Mouse (Mus musculus) CH12.LX (cell line): ENCODE measurements around the gene Gipc2. TPM values are rescaled to one million over a fixed set of nuclear protein-coding genes. Genes with fewer than 3 reads are reported as not detected.

Source experiments
- DNase-seq: peaks from one replicate; pipeline ENCODE4 v3.0.0-alpha.2; 2013; ENCODE audit errors: extremely low read depth
- H3K27ac ChIP-seq: 2 replicates; pipeline ENCODE4 v1.5.1; 2012; ENCODE audit warnings: low read depth, mild to moderate bottlenecking, control low read depth, moderate library complexity; ENCODE audit not compliant: insufficient read depth
- H3K27me3 ChIP-seq: replicated peaks from 2 replicates; pipeline ENCODE3; 2012; ENCODE audit warnings: inconsistent platforms
- H3K36me3 ChIP-seq, 2 experiments: replicated peaks in 1 of 2; 2 replicates each; pipeline versions ENCODE3 to v1.6.1; 2012; ENCODE audit warnings: inconsistent platforms in 1 of 2, low read length in 1 of 2, mild to moderate bottlenecking in 1 of 2, mixed read lengths in 1 of 2, moderate library complexity in 1 of 2; ENCODE audit not compliant: control insufficient read depth in 1 of 2, insufficient read depth in 1 of 2
- H3K4me1 ChIP-seq, 2 experiments: 2 replicates each; pipeline ENCODE4 v1.6.1; 2012; ENCODE audit warnings: inconsistent platforms in 1 of 2, moderate library complexity in 1 of 2; ENCODE audit not compliant: insufficient read depth in 2 of 2, control insufficient read depth in 1 of 2
- H3K4me2 ChIP-seq: 2 replicates; pipeline ENCODE4 v1.6.1; 2012; ENCODE audit warnings: low read depth, mild to moderate bottlenecking, control low read depth; ENCODE audit not compliant: poor library complexity, insufficient read depth, severe bottlenecking
- H3K4me3 ChIP-seq, 3 experiments: fragments of 150-350 bp in 1 of 3; sonication (generic) in 1 of 3; replicated peaks in 1 of 3; 2 replicates each; pipeline versions ENCODE3 to v1.5.1; 2011 to 2012; ENCODE audit warnings: low read depth in 2 of 3, low read length in 2 of 3, mild to moderate bottlenecking in 2 of 3, moderate library complexity in 2 of 3, control low read depth in 1 of 3, improper control_type of control experiment in 1 of 3, inconsistent platforms in 1 of 3, mixed read lengths in 1 of 3; ENCODE audit not compliant: poor library complexity in 1 of 3
- H3K79me2 ChIP-seq: replicated peaks from 2 replicates; pipeline ENCODE4 v1.6.1; 2012; ENCODE audit warnings: mild to moderate bottlenecking, moderate library complexity; ENCODE audit not compliant: control insufficient read depth, poor library complexity, insufficient read depth, severe bottlenecking; ENCODE audit errors: extremely low read depth
- H3K9ac ChIP-seq: 2 replicates; pipeline ENCODE4 v1.6.1; 2012; ENCODE audit warnings: low read depth, mild to moderate bottlenecking, control low read depth, moderate library complexity; ENCODE audit not compliant: insufficient read depth
- H3K9me3 ChIP-seq: replicated peaks from 2 replicates; pipeline ENCODE3; 2012; ENCODE audit warnings: low read length, inconsistent platforms, mixed read lengths
- BHLHE40 ChIP-seq: IDR thresholded peaks from 2 replicates; pipeline ENCODE4 v1.6.1; 2011; ENCODE audit warnings: mild to moderate bottlenecking, low read depth, low read length, improper control_type of control experiment
- CHD2 ChIP-seq: IDR thresholded peaks from 2 replicates; pipeline ENCODE4 v1.6.1; 2011; ENCODE audit warnings: low read length, improper control_type of control experiment
- EP300 ChIP-seq: IDR thresholded peaks from 2 replicates; pipeline ENCODE4 v1.6.1; 2011; ENCODE audit warnings: low read length, improper control_type of control experiment
- ETS1 ChIP-seq: conservative IDR thresholded peaks from 2 replicates; pipeline ENCODE4 v1.6.1; 2012; ENCODE audit warnings: low read depth, mild to moderate bottlenecking, inconsistent platforms, low read length, improper control_type of control experiment, moderate library complexity
- GABPA ChIP-seq: IDR thresholded peaks from 2 replicates; pipeline ENCODE4 v1.6.1; 2012; ENCODE audit warnings: low read depth, low read length, improper control_type of control experiment, inconsistent platforms; ENCODE audit not compliant: insufficient replicate concordance
- HCFC1 ChIP-seq: IDR thresholded peaks from 2 replicates; pipeline ENCODE4 v1.6.1; 2012; ENCODE audit warnings: low read depth, mild to moderate bottlenecking, inconsistent platforms, low read length, improper control_type of control experiment
- IRF4 ChIP-seq: IDR thresholded peaks from 2 replicates; pipeline ENCODE4 v1.6.1; 2014; ENCODE audit warnings: low read depth, mild to moderate bottlenecking, inconsistent platforms, low read length, improper control_type of control experiment
- JUN ChIP-seq: IDR thresholded peaks from 2 replicates; pipeline ENCODE4 v1.6.1; 2011; ENCODE audit warnings: low read depth, mild to moderate bottlenecking, low read length, improper control_type of control experiment, moderate library complexity; ENCODE audit not compliant: insufficient read depth
- JUND ChIP-seq: conservative IDR thresholded peaks from 2 replicates; pipeline ENCODE4 v1.6.1; 2011; ENCODE audit warnings: low read depth, low read length, improper control_type of control experiment
- KAT2A ChIP-seq: IDR thresholded peaks from 2 replicates; pipeline ENCODE4 v1.6.1; 2012; ENCODE audit warnings: low read length, improper control_type of control experiment, inconsistent platforms; ENCODE audit not compliant: insufficient replicate concordance
- MAZ ChIP-seq: IDR thresholded peaks from 2 replicates; pipeline ENCODE4 v1.6.1; 2012; ENCODE audit warnings: low read depth, mild to moderate bottlenecking, inconsistent platforms, low read length, improper control_type of control experiment, moderate library complexity
- MEF2A ChIP-seq: IDR thresholded peaks from 2 replicates; pipeline ENCODE4 v1.6.1; 2014; ENCODE audit warnings: low read depth, mild to moderate bottlenecking, inconsistent platforms, low read length, improper control_type of control experiment, borderline replicate concordance
- MXI1 ChIP-seq: IDR thresholded peaks from 2 replicates; pipeline ENCODE4 v1.6.1; 2011; ENCODE audit warnings: mild to moderate bottlenecking, low read depth, low read length, improper control_type of control experiment
- MYC ChIP-seq: IDR thresholded peaks from 2 replicates; pipeline ENCODE4 v1.6.1; 2011; ENCODE audit warnings: low read depth, mild to moderate bottlenecking, improper control_type of control experiment, low read length
- NELFE ChIP-seq: IDR thresholded peaks from 2 replicates; pipeline ENCODE4 v1.6.1; 2011; ENCODE audit warnings: low read depth, low read length, improper control_type of control experiment
- NRF1 ChIP-seq: IDR thresholded peaks from 2 replicates; pipeline ENCODE4 v1.6.1; 2014; ENCODE audit warnings: low read depth, mild to moderate bottlenecking, inconsistent platforms, low read length, improper control_type of control experiment, moderate library complexity
- PAX5 ChIP-seq: IDR thresholded peaks from 2 replicates; pipeline ENCODE4 v1.6.1; 2012; ENCODE audit warnings: low read length, inconsistent platforms, mixed read lengths
- RAD21 ChIP-seq: IDR thresholded peaks from 2 replicates; pipeline ENCODE4 v1.6.1; 2011; ENCODE audit warnings: low read depth, mild to moderate bottlenecking, low read length, improper control_type of control experiment, moderate library complexity
- SIN3A ChIP-seq: IDR thresholded peaks from 2 replicates; pipeline ENCODE4 v1.6.1; 2012; ENCODE audit warnings: low read length, improper control_type of control experiment, inconsistent platforms
- TBP ChIP-seq: conservative IDR thresholded peaks from 2 replicates; pipeline ENCODE4 v1.6.1; 2011; ENCODE audit warnings: low read depth, low read length, improper control_type of control experiment
- UBTF ChIP-seq: IDR thresholded peaks from 2 replicates; pipeline ENCODE4 v1.6.1; 2012; ENCODE audit warnings: low read depth, mild to moderate bottlenecking, inconsistent platforms, low read length, improper control_type of control experiment, moderate library complexity
- USF1 ChIP-seq: IDR thresholded peaks from 2 replicates; pipeline ENCODE4 v1.6.1; 2014; ENCODE audit warnings: low read depth, mild to moderate bottlenecking, inconsistent platforms, low read length, improper control_type of control experiment
- USF2 ChIP-seq: conservative IDR thresholded peaks from 2 replicates; pipeline ENCODE4 v1.6.1; 2011; ENCODE audit warnings: low read depth, low read length, improper control_type of control experiment
- ZC3H11A ChIP-seq: IDR thresholded peaks from 2 replicates; pipeline ENCODE4 v1.6.1; 2012; ENCODE audit warnings: low read depth, mild to moderate bottlenecking, inconsistent platforms, low read length, improper control_type of control experiment
- ZKSCAN1 ChIP-seq: IDR thresholded peaks from 2 replicates; pipeline ENCODE4 v1.6.1; 2012; ENCODE audit warnings: low read depth, inconsistent platforms, low read length, improper control_type of control experiment, borderline replicate concordance
- dilution Hi-C: fragments of 300-500 bp; cut with MboI; formaldehyde crosslinking; loops from 2 replicates; pipeline ENCODE4 v1.14.3; 2020; ENCODE audit warnings: low sequenced_read_pairs; ENCODE audit not compliant: extremely low pct_unique_long_range_greater_than_20kb, extremely low pct_ligation_motif_present
- in situ Hi-C: fragments of 300-500 bp; cut with MboI; formaldehyde crosslinking; loops from 3 replicates; pipeline ENCODE4 v1.14.3; 2019; ENCODE audit warnings: low sequenced_read_pairs, low pct_ligation_motif_present, low pct_unique_long_range_greater_than_20kb, mixed read lengths
- polyA plus RNA-seq: library from polyadenylated mRNA; unstranded; fragments of >175 nt; gene quantifications from 2 replicates; pipeline ENCODE4 v1.2.1, GENCODE M21; 2012; ENCODE audit warnings: low read depth; ENCODE audit not compliant: insufficient read length
- total RNA-seq, 2 experiments: library from RNA; depleted of rRNA; stranded (reverse); fragments of 300-350 nt in 1 of 2; fragments of >200 nt in 1 of 2; gene quantifications; 2 replicates each; pipeline ENCODE4 v1.2.3; 2012 to 2014

The Gipc2 gene
- total and polyA plus RNA-seq, 3 experiments: 0.24 to 1.2 (median 0.38) TPM

- H3K4me1 ChIP-seq: no peaks in the 10 kb centered on the region; a peak in 1 of 4 replicates
- H3K9ac ChIP-seq: no peak overlapping the region
- H3K4me2 ChIP-seq: no peak overlapping the region
- DNase-seq: no peak
- no peak overlapping the region for H3K4me3 ChIP-seq
- dilution Hi-C loops: no loop called here
- H3K36me3 ChIP-seq: no peaks in the 10 kb centered on the region
- no peaks in the 10 kb centered on the region for H3K79me2 ChIP-seq
- no peak overlapping the region for H3K27ac ChIP-seq
- peaks cover 2% of the 10 kb centered on the region for H3K9me3 ChIP-seq
- TF ChIP-seq NRF1: no peak
- no peak for TF ChIP-seq HCFC1
- TF ChIP-seq MEF2A: no peak
- TF ChIP-seq TBP: no peak
- no peak for TF ChIP-seq UBTF
- no peak for TF ChIP-seq NELFE
- no peak for TF ChIP-seq KAT2A
- no peak for TF ChIP-seq ZC3H11A
- H3K27me3 ChIP-seq: no peaks in the 10 kb centered on the region
- in situ Hi-C loops: no loop called here
Measured at GRCm38 (mm10) chr3:152170407-152170806, 4.4 kb upstream of the Gipc2 start.

DNA sequence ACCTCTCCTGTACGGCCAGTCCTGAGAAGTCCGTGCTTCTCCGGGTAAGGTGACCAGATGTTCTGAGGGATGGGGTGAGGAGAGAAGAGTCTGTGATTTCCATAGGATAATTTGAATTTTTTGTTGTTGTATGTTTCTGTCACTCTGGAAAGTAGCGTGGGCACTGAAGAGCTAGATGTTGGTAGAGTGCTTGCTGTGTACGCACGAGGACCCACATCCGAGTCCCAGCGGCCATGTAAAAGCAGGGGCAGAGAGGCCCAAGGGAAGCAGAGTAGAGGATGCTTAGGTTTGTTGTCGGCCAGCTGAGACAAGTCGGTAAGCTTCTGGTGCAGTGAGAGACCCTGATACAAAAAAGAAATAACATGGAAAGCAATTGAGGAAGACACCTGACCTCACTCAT is 2.0 kb upstream of the Gipc2 start:
- Histone ChIP-seq H3K4me3 (no peak overlapping the region), H3K27me3 (no peaks in the 10 kb centered on the region), H3K9ac (no peak overlapping the region), H3K27ac (no peak overlapping the region), H3K4me2 (no peak overlapping the region), H3K36me3 (no peaks in the 10 kb centered on the region), H3K9me3 (peaks cover 2% of the 10 kb centered on the region), H3K4me1 (no peaks in the 10 kb centered on the region), H3K79me2 (no peaks in the 10 kb centered on the region)
- TF ChIP-seq HCFC1 (no peak), USF1 (no peak), ETS1 (no peak), EP300 (no peak), UBTF (no peak), USF2 (no peak), MYC (no peak), GABPA (no peak), TBP (no peak), SIN3A (no peak), JUN (no peak), ZKSCAN1 (no peak), JUND (no peak), BHLHE40 (no peak), MAZ (no peak), RAD21 (no peak), PAX5 (no peak), MXI1 (no peak), CHD2 (no peak), IRF4 (no peak)
- DNase-seq: no peak
- dilution Hi-C loops (no loop called here), in situ Hi-C loops (no loop called here)
